Mouse (Mus musculus) right cerebral cortex, adult 18-20 months (tissue): ENCODE measurements at regions not wholly inside any gene's neighbourhood (a gene's known extent, or its start where the extent isn't known, plus 50 kb on each side); places are given as distances from the start of the nearest gene placed in this dataset.
A peak's percentile ranks its signal among the peaks of the same experiment; 100 is the strongest.

Source experiments
- DNase-seq: peaks from one replicate; pipeline ENCODE4 v3.0.0; 2022; ENCODE audit warnings: mixed read lengths

- no peak for DNase-seq
Measured at GRCm38 (mm10) chr19:20310653-20311052, 80.1 kb downstream of the Anxa1 start.

GRCm38 (mm10) chr19:20300066-20300651, 90.6 kb downstream of the Anxa1 start:
- DNase-seq, result no peak

- no peak for DNase-seq
Measured at GRCm38 (mm10) chr19:20298431-20298830, 92.3 kb downstream of the Anxa1 start.

GRCm38 (mm10) chr19:20285188-20285587, 105.6 kb downstream of the Anxa1 start:
- no peak for DNase-seq

GRCm38 (mm10) chr19:20283105-20283504, 107.6 kb downstream of the Anxa1 start:
- no peak for DNase-seq

GRCm38 (mm10) chr19:20261586-20261985, 129.2 kb downstream of the Anxa1 start:
- DNase-seq, result peak; percentile 25

- no peak for DNase-seq
Measured at GRCm38 (mm10) chr19:20252151-20252550, 138.6 kb downstream of the Anxa1 start.

- no peak for DNase-seq
Measured at GRCm38 (mm10) chr19:20243817-20244216, 146.9 kb downstream of the Anxa1 start.

- no peak for DNase-seq
Measured at GRCm38 (mm10) chr19:20241266-20241665, 149.5 kb downstream of the Anxa1 start.

GRCm38 (mm10) chr19:20240471-20240870, 150.3 kb downstream of the Anxa1 start:
- DNase-seq, result no peak

GRCm38 (mm10) chr19:20239396-20239795, 151.3 kb downstream of the Anxa1 start:
- DNase-seq, result peak; percentile 62

- no peak for DNase-seq
Measured at GRCm38 (mm10) chr19:20226756-20227155, 164.0 kb downstream of the Anxa1 start.

GRCm38 (mm10) chr19:20217389-20217788, 173.4 kb downstream of the Anxa1 start:
- DNase-seq, result no peak

- no peak for DNase-seq
Measured at GRCm38 (mm10) chr19:20194511-20194910, 196.2 kb downstream of the Anxa1 start.

- no peak for DNase-seq
Measured at GRCm38 (mm10) chr19:20181854-20182253, 208.9 kb downstream of the Anxa1 start.

GRCm38 (mm10) chr19:20161502-20161901, 229.2 kb downstream of the Anxa1 start:
- DNase-seq, result no peak

- no peak for DNase-seq
Measured at GRCm38 (mm10) chr19:20156398-20156937, 234.3 kb downstream of the Anxa1 start.

- DNase-seq, result no peak
Measured at GRCm38 (mm10) chr19:20139506-20139905, 251.2 kb downstream of the Anxa1 start.

GRCm38 (mm10) chr19:20123546-20124195, 267.1 kb downstream of the Anxa1 start:
- no peak for DNase-seq

GRCm38 (mm10) chr19:20122475-20122874, 268.3 kb downstream of the Anxa1 start:
- DNase-seq, result no peak

GRCm38 (mm10) chr19:20114237-20114636, 276.5 kb downstream of the Anxa1 start:
- DNase-seq, result peak; percentile 16
